Mouse (Mus musculus) macrophage (primary cell): Measurements from ENCODE around the gene Plin3. TPM values are rescaled to one million over a fixed set of nuclear protein-coding genes. Genes with fewer than 3 reads are reported as not detected.

ENCODE experiments used
- H3K27ac ChIP-seq: fragments of 350-480 bp; formaldehyde crosslinking; 2 replicates; pipeline ENCODE4 v1.9.0; 2021
- H3K36me3 ChIP-seq: fragments of 350-480 bp; formaldehyde crosslinking; 2 replicates; pipeline ENCODE4 v1.9.0; 2021; ENCODE audit errors: inconsistent target
- H3K4me3 ChIP-seq: fragments of 350-480 bp; formaldehyde crosslinking; 2 replicates; pipeline ENCODE4 v1.9.0; 2021; ENCODE audit errors: inconsistent target
- H3K79me2 ChIP-seq: fragments of 350-480 bp; formaldehyde crosslinking; 2 replicates; pipeline ENCODE4 v1.9.0; 2021; ENCODE audit errors: inconsistent target
- WGBS: methylation state at CpG from one replicate; pipeline ENCODE4 v1.1.7; 2026; ENCODE audit warnings: inconsistent platforms; ENCODE audit not compliant: missing documents; 5-methylcytosine and 5-hydroxymethylcytosine counted together
- polyA plus RNA-seq: library from polyadenylated mRNA; stranded (reverse); fragments of 250-400 nt; gene quantifications from 3 replicates; pipeline ENCODE4 v1.2.4, GENCODE M21; 2018; ENCODE audit warnings: inconsistent platforms

The Plin3 gene
- polyA plus RNA-seq, 1 experiment from 2014 or later: 46.8 TPM

GRCm38 (mm10) chr17:56256239-56256881, 36.3 kb downstream of the Plin3 start, which contains the start of gene Fem1a:
Gene Fem1a (plus strand): TSS chr17:56256810.
- Histone ChIP-seq H3K4me3 (peak within 1 kb of the TSS; percentile 52), H3K79me2 (peaks cover 42% of the 10 kb centered on the region), H3K36me3 (peaks cover 25% of the 10 kb centered on the region), H3K27ac (peak within 1 kb of the TSS; percentile 78)
- 0% methylated on average over 28 of the region's 28 CpGs for WGBS

GRCm38 (mm10) chr17:56255863-56256238, 36.8 kb downstream of the Plin3 start:
- 1% methylated on average over 32 of the region's 32 CpGs for WGBS
- Histone ChIP-seq H3K79me2 (peaks cover 37% of the 10 kb centered on the region), H3K27ac (peak overlapping the region; percentile 78), H3K4me3 (peak overlapping the region; percentile 52), H3K36me3 (peaks cover 20% of the 10 kb centered on the region)

- peak overlapping the region; percentile 78 for H3K27ac ChIP-seq
- H3K4me3 ChIP-seq: peak overlapping the region; percentile 52; the same call in 1 of the 2 replicates
- peaks cover 33% of the 10 kb centered on the region for H3K79me2 ChIP-seq
- H3K36me3 ChIP-seq: peaks cover 16% of the 10 kb centered on the region
- 22% methylated on average over 9 of the region's 9 CpGs for WGBS
Observed at GRCm38 (mm10) chr17:56255429-56255828, 37.2 kb downstream of the Plin3 start.

GRCm38 (mm10) chr17:56254695-56255094, 38.0 kb downstream of the Plin3 start:
- H3K36me3 ChIP-seq: peaks cover 8% of the 10 kb centered on the region
- WGBS: 94% methylated on average over 4 of the region's 4 CpGs
- no peak overlapping the region for H3K4me3 ChIP-seq
- H3K79me2 ChIP-seq: peaks cover 25% of the 10 kb centered on the region
- H3K27ac ChIP-seq: no peak overlapping the region

GRCm38 (mm10) chr17:56251136-56251829, 41.4 kb downstream of the Plin3 start:
- no peak overlapping the region for H3K4me3 ChIP-seq
- H3K36me3 ChIP-seq: no peaks in the 10 kb centered on the region
- no peaks in the 10 kb centered on the region for H3K79me2 ChIP-seq
- 7% methylated on average over 6 of the region's 6 CpGs for WGBS
- H3K27ac ChIP-seq: no peak overlapping the region

GRCm38 (mm10) chr17:56245608-56246007, 47.1 kb downstream of the Plin3 start:
- Histone ChIP-seq H3K79me2 (no peaks in the 10 kb centered on the region), H3K36me3 (no peaks in the 10 kb centered on the region)
- WGBS: 80% methylated on average over 7 of the region's 7 CpGs

GRCm38 (mm10) chr17:56241541-56242401, 50.9 kb downstream of the Plin3 start:
- 7% methylated on average over 33 of the region's 33 CpGs for WGBS
- Histone ChIP-seq H3K4me3 (no peak overlapping the region), H3K79me2 (no peaks in the 10 kb centered on the region), H3K36me3 (no peaks in the 10 kb centered on the region), H3K27ac (no peak overlapping the region)

More at GRCm38 (mm10) chr17:56245608-56246007, 47.1 kb downstream of the Plin3 start:
- H3K4me3 ChIP-seq: no peak overlapping the region
- H3K27ac ChIP-seq: no peak overlapping the region

- 9% methylated on average over 14 of the region's 14 CpGs for WGBS
- H3K79me2 ChIP-seq: no peaks in the 10 kb centered on the region
- H3K4me3 ChIP-seq: no peak overlapping the region
- H3K27ac ChIP-seq: no peak overlapping the region
- no peaks in the 10 kb centered on the region for H3K36me3 ChIP-seq
Observed at GRCm38 (mm10) chr17:56233818-56234469, 58.7 kb downstream of the Plin3 start.

- Histone ChIP-seq H3K27ac (no peak overlapping the region), H3K79me2 (no peaks in the 10 kb centered on the region), H3K4me3 (no peak overlapping the region), H3K36me3 (no peaks in the 10 kb centered on the region)
- WGBS: 65% methylated on average over 7 of the region's 8 CpGs
Observed at GRCm38 (mm10) chr17:56233389-56233788, 59.3 kb downstream of the Plin3 start.

- no peaks in the 10 kb centered on the region for H3K36me3 ChIP-seq
- WGBS: 74% methylated on average over 10 of the region's 10 CpGs
- H3K79me2 ChIP-seq: no peaks in the 10 kb centered on the region
- H3K27ac ChIP-seq: no peak overlapping the region
- no peak overlapping the region for H3K4me3 ChIP-seq
Observed at GRCm38 (mm10) chr17:56229943-56230342, 62.7 kb downstream of the Plin3 start.

Other genes starting within 250 kb of the Plin3 start
- gene Ubxn6, start 217.8 kb downstream of the Plin3 start, polyA plus RNA-seq: 28.9 to 74.4 TPM (median 41.1 TPM) in 3 replicates
- gene Hdgfl2, start 213.2 kb downstream of the Plin3 start, polyA plus RNA-seq: 26.3 to 28.1 TPM (median 28.1 TPM) in 3 replicates
- gene Plin4, start 183.1 kb downstream of the Plin3 start, polyA plus RNA-seq: not detected in 3 replicates
- gene Plin5, start 175.3 kb downstream of the Plin3 start, polyA plus RNA-seq: not detected in 3 replicates
- gene Lrg1, start 170.9 kb downstream of the Plin3 start, polyA plus RNA-seq: 0.26 TPM in 1 of 3 replicates, not detected in the others
- 3.0 to 7.1 TPM (median 4.4 TPM) in 3 replicates for gene Sema6b, start 152.5 kb downstream of the Plin3 start, polyA plus RNA-seq
- 1.2 to 1.7 TPM (median 1.5 TPM) in 3 replicates for gene Tnfaip8l1, start 130.4 kb downstream of the Plin3 start, polyA plus RNA-seq
- 33.8 to 65.3 TPM (median 50.0 TPM) in 3 replicates for gene Mydgf, start 109.0 kb downstream of the Plin3 start, polyA plus RNA-seq
- gene Dpp9, start 74.0 kb downstream of the Plin3 start, polyA plus RNA-seq: 19.4 to 30.5 TPM (median 30.3 TPM) in 3 replicates
- 6.6 to 13.3 TPM (median 10.2 TPM) in 3 replicates for gene Fem1a, start 36.1 kb downstream of the Plin3 start, polyA plus RNA-seq
- gene Ticam1, start 16.1 kb downstream of the Plin3 start, polyA plus RNA-seq: 19.5 to 36.1 TPM (median 21.2 TPM) in 3 replicates
- gene Arrdc5, start 7.4 kb upstream of the Plin3 start, polyA plus RNA-seq: not detected in 3 replicates
- 2.3 to 57.4 TPM (median 13.6 TPM) in 3 replicates for gene Uhrf1, start 10.4 kb upstream of the Plin3 start, polyA plus RNA-seq
- 6.8 to 13.1 TPM (median 8.6 TPM) in 3 replicates for gene Kdm4b, start 33.2 kb upstream of the Plin3 start, polyA plus RNA-seq
- 13.0 to 25.1 TPM (median 19.4 TPM) in 3 replicates for gene Ptprs, start 183.6 kb upstream of the Plin3 start, polyA plus RNA-seq
- not detected in 3 replicates for gene Znrf4, start 219.6 kb upstream of the Plin3 start, polyA plus RNA-seq